Mouse (Mus musculus): ENCODE results near the gene Plekho1.
"Not testable (repeated sequence)": the region's sequence is repeated elsewhere in the genome, so short reads cannot be mapped to it uniquely, and the experiment has no call there.

Gene Plekho1

GRCm38 (mm10) chr3:95978265-95978664 lies 17.5 kb downstream of the Plekho1 start:
- DNase-seq, result no peak

- not testable (repeated sequence) for DNase-seq
These were observed 18.2 kb downstream of the Plekho1 start for GRCm38 (mm10) chr3:95977587-95977986.

- DNase-seq, result no peak
These were observed 18.7 kb downstream of the Plekho1 start for GRCm38 (mm10) chr3:95977079-95977478.

GRCm38 (mm10) chr3:95972873-95973634 lies 22.7 kb downstream of the Plekho1 start:
- peak; percentile 75 to 85 for DNase-seq

GRCm38 (mm10) chr3:95972251-95972872 lies 23.4 kb downstream of the Plekho1 start:
- no peak for DNase-seq

GRCm38 (mm10) chr3:95970661-95971060 lies 25.1 kb downstream of the Plekho1 start:
- not testable (repeated sequence) for DNase-seq

GRCm38 (mm10) chr3:95969277-95969676 lies 26.5 kb downstream of the Plekho1 start:
- DNase-seq, result no peak

- DNase-seq, result no peak
These were observed 30.0 kb downstream of the Plekho1 start for GRCm38 (mm10) chr3:95965518-95966451.

- DNase-seq, result no peak
These were observed 32.1 kb downstream of the Plekho1 start for GRCm38 (mm10) chr3:95963681-95964080.

GRCm38 (mm10) chr3:95963230-95963629 lies 32.6 kb downstream of the Plekho1 start:
- DNase-seq, result no peak

GRCm38 (mm10) chr3:95962182-95962581 lies 33.6 kb downstream of the Plekho1 start:
- not testable (repeated sequence) for DNase-seq

- DNase-seq, result no peak
These were observed 36.0 kb downstream of the Plekho1 start for GRCm38 (mm10) chr3:95959807-95960206.

GRCm38 (mm10) chr3:95959082-95959481 lies 36.7 kb downstream of the Plekho1 start:
- no peak for DNase-seq

- no peak for DNase-seq
These were observed 38.2 kb downstream of the Plekho1 start for GRCm38 (mm10) chr3:95957359-95958148.

GRCm38 (mm10) chr3:95955318-95955717 lies 40.5 kb downstream of the Plekho1 start:
- no peak for DNase-seq

GRCm38 (mm10) chr3:95954648-95955173 lies 41.1 kb downstream of the Plekho1 start:
- DNase-seq, result not testable (repeated sequence)

GRCm38 (mm10) chr3:95953522-95953921 lies 42.3 kb downstream of the Plekho1 start:
- no peak for DNase-seq

- DNase-seq, result no peak
These were observed 42.8 kb downstream of the Plekho1 start for GRCm38 (mm10) chr3:95953023-95953422.

- not testable (repeated sequence) for DNase-seq
These were observed 44.2 kb downstream of the Plekho1 start for GRCm38 (mm10) chr3:95951566-95951965.

- DNase-seq, result peak; percentile 75 to 82
These were observed 44.8 kb downstream of the Plekho1 start for GRCm38 (mm10) chr3:95950763-95951551.

GRCm38 (mm10) chr3:95948325-95948724 lies 47.5 kb downstream of the Plekho1 start:
- DNase-seq, result no peak

Measured in thymus, adult 18-20 months (tissue).